Mouse (Mus musculus) testis, adult 2 months (tissue): Measurements from ENCODE around the gene Sez6l2.

Experiments
- CTCF ChIP-seq: fragments of 200-500 bp; IDR thresholded peaks from 2 replicates; pipeline ENCODE4 v1.5.1; 2012; ENCODE audit warnings: low read depth, mild to moderate bottlenecking, inconsistent platforms, low read length, moderate library complexity; ENCODE audit not compliant: control insufficient read depth, insufficient read depth, insufficient replicate concordance
- POLR2A ChIP-seq: fragments of 200-500 bp; IDR thresholded peaks from 2 replicates; pipeline ENCODE4 v1.6.1; 2012; ENCODE audit warnings: low read depth, mild to moderate bottlenecking, inconsistent platforms, low read length, moderate library complexity; ENCODE audit not compliant: control insufficient read depth

DNA sequence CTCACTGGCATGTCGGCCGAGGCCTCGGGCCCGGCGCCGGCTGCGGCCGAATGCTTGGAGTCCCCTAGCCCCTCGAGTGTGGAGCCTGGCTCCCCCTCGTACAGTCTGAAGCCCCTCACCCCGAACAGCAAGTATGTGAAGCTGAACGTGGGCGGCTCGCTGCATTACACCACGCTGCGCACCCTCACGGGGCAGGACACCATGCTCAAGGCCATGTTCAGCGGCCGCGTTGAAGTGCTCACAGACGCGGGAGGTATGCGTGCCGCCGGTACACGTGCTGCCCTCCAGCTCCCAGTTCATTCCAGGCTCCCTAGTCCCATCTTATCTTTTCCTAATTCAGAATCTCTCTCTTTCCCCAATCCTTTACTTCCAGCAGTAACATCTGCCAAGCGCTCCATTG, 21.3 kb upstream of the Sez6l2 start:
- TF ChIP-seq POLR2A (no peak), CTCF (no peak)
